Mouse (Mus musculus) hindbrain, embryonic 14.5 days (tissue): ENCODE results near the gene Zfp148. TPM values are rescaled to one million over a fixed set of nuclear protein-coding genes. Genes with fewer than 3 reads are reported as not detected.
"Not testable (repeated sequence)": the region's sequence is repeated elsewhere in the genome, so short reads cannot be mapped to it uniquely, and the experiment has no call there.

ENCODE experiments used
- ATAC-seq: fragments of 200-750 bp; cut with Nextera tagmentation; 2 replicates; pipeline ENCODE4 v1.8.0; 2017; ENCODE audit warnings: moderate number of reproducible peaks, mild to moderate bottlenecking, moderate TSS enrichment, moderate library complexity; ENCODE audit not compliant: low FRiP score
- DNase-seq: peaks from one replicate; pipeline ENCODE4 v3.0.0-alpha.2; 2015; ENCODE audit warnings: low spot score
- H3K27ac ChIP-seq: fragments of 300-500 bp; sonication (generic); 2 replicates; pipeline ENCODE4 v1.5.1; 2014; ENCODE audit warnings: mild to moderate bottlenecking, moderate library complexity
- H3K27me3 ChIP-seq: fragments of 300-500 bp; sonication (generic); 2 replicates; pipeline ENCODE4 v1.6.1; 2014; ENCODE audit warnings: mild to moderate bottlenecking, low read length, mixed read lengths; ENCODE audit not compliant: control insufficient read depth, insufficient read depth
- H3K36me3 ChIP-seq: fragments of 300-500 bp; sonication (generic); replicated peaks from 2 replicates; pipeline ENCODE4 v1.6.1; 2014; ENCODE audit not compliant: control insufficient read depth, insufficient read depth
- H3K4me1 ChIP-seq: fragments of 300-500 bp; sonication (generic); replicated peaks from 2 replicates; pipeline ENCODE4 v1.6.1; 2014; ENCODE audit warnings: antibody characterized with exemption, low read length, mixed read lengths; ENCODE audit not compliant: control insufficient read depth, insufficient read depth
- H3K4me2 ChIP-seq: fragments of 300-500 bp; sonication (generic); replicated peaks from 2 replicates; pipeline ENCODE4 v1.6.1; 2014; ENCODE audit warnings: mild to moderate bottlenecking, moderate library complexity
- H3K4me3 ChIP-seq: fragments of 300-500 bp; sonication (generic); replicated peaks from 2 replicates; pipeline ENCODE4 v1.5.1; 2014; ENCODE audit warnings: mild to moderate bottlenecking, low read length
- H3K9ac ChIP-seq: fragments of 300-500 bp; sonication (generic); 2 replicates; pipeline ENCODE4 v1.6.1; 2014
- H3K9me3 ChIP-seq: fragments of 300-500 bp; sonication (generic); 2 replicates; pipeline ENCODE4 v1.6.1; 2016; ENCODE audit warnings: low read length; ENCODE audit not compliant: control insufficient read depth
- WGBS: fragments of 180-500 bp; shearing (Covaris S2); extraction: QIAGEN DNeasy Blood & Tissue Kit; methylation state at CpG from one replicate; pipeline ENCODE4 v1.1.7; 2014; 5-methylcytosine and 5-hydroxymethylcytosine counted together
- polyA plus RNA-seq: library from polyadenylated mRNA; unstranded; fragments of >200 nt; fragmentation: Nextera tagmentation; extraction: Ambion mirVana; gene quantifications from 2 replicates; pipeline ENCODE4 v1.2.1, GENCODE M21; 2014

Zfp148 gene
- polyA plus RNA-seq, 1 experiment from 2014 or later: 42.1 TPM

- H3K9me3 ChIP-seq: 0 out of 2 replicates have a peak, but pooled peaks cover 5% of the 10 kb centered on the region
- no peak for DNase-seq
- no peak overlapping the region for H3K4me3 ChIP-seq
- H3K9ac ChIP-seq: no peak overlapping the region
- no peak for ATAC-seq
- no peak overlapping the region for H3K4me2 ChIP-seq
- no peak overlapping the region for H3K27ac ChIP-seq
- peaks cover 6% of the 10 kb centered on the region; the same call in 1 of the 2 replicates for H3K36me3 ChIP-seq
- 92% methylated on average over 4 of the region's 4 CpGs for WGBS
- H3K27me3 ChIP-seq: no peaks in the 10 kb centered on the region
- no peaks in the 10 kb centered on the region for H3K4me1 ChIP-seq
These were observed 127.4 kb downstream of the Zfp148 start for GRCm38 (mm10) chr16:33508082-33508481.

- WGBS: 93% methylated on average over 2 of the region's 2 CpGs
- not testable (repeated sequence) for H3K4me1 ChIP-seq, H3K36me3 ChIP-seq, ATAC-seq, H3K9ac ChIP-seq, H3K27me3 ChIP-seq, H3K4me3 ChIP-seq, H3K9me3 ChIP-seq, H3K27ac ChIP-seq, DNase-seq, H3K4me2 ChIP-seq
These were observed 128.6 kb downstream of the Zfp148 start for GRCm38 (mm10) chr16:33509231-33509630.

GRCm38 (mm10) chr16:33510856-33511255 is 130.2 kb downstream of the Zfp148 start:
- H3K4me2 ChIP-seq, H3K36me3 ChIP-seq, H3K9me3 ChIP-seq, H3K4me3 ChIP-seq, DNase-seq, H3K27ac ChIP-seq, H3K4me1 ChIP-seq, H3K9ac ChIP-seq, H3K27me3 ChIP-seq, ATAC-seq: not testable (repeated sequence)
- 96% methylated on average over 4 of the region's 4 CpGs for WGBS

GRCm38 (mm10) chr16:33512555-33512954 is 131.9 kb downstream of the Zfp148 start:
- ATAC-seq (no peak), DNase-seq (no peak)
- no peak overlapping the region for H3K4me3 ChIP-seq
- 88% methylated on average over 6 of the region's 6 CpGs for WGBS
- H3K27me3 ChIP-seq: no peaks in the 10 kb centered on the region
- no peaks in the 10 kb centered on the region for H3K36me3 ChIP-seq
- H3K4me2 ChIP-seq: no peak overlapping the region
- peaks cover 7% of the 10 kb centered on the region for H3K4me1 ChIP-seq
- 0 out of 2 replicates have a peak, but pooled peaks cover 5% of the 10 kb centered on the region for H3K9me3 ChIP-seq
- H3K9ac ChIP-seq: no peak overlapping the region
- H3K27ac ChIP-seq: no peak overlapping the region

- H3K27me3 ChIP-seq: no peaks in the 10 kb centered on the region
- no peaks in the 10 kb centered on the region for H3K36me3 ChIP-seq
- no peaks in the 10 kb centered on the region for H3K9me3 ChIP-seq
- H3K4me2 ChIP-seq: peak within 1 kb of the TSS; percentile 60
- H3K9ac ChIP-seq: peak within 1 kb of the TSS; percentile 41
- WGBS: 2% methylated on average over 27 of the region's 27 CpGs
- ATAC-seq (peak; percentile 34; the same call in 1 of the 2 replicates), DNase-seq (no peak)
- H3K4me1 ChIP-seq: peaks cover 11% of the 10 kb centered on the region
- H3K27ac ChIP-seq: no peak within 1 kb of the TSS
- peak within 1 kb of the TSS; percentile 22 for H3K4me3 ChIP-seq
These were observed 136.3 kb downstream of the Zfp148 start, which contains the start of gene Slc12a8 for GRCm38 (mm10) chr16:33516807-33517565. Gene Slc12a8, plus strand, starts transcription at chr16:33517328.

GRCm38 (mm10) chr16:33517627-33518026 is 137.0 kb downstream of the Zfp148 start:
- peak overlapping the region; percentile 60 for H3K4me2 ChIP-seq
- H3K4me3 ChIP-seq: no peak overlapping the region
- ATAC-seq: no peak

GRCm38 (mm10) chr16:33518236-33518635 is 137.6 kb downstream of the Zfp148 start:
- WGBS: 71% methylated on average over 7 of the region's 7 CpGs
- no peak overlapping the region for H3K9ac ChIP-seq
- H3K36me3 ChIP-seq: no peaks in the 10 kb centered on the region
- DNase-seq: no peak
- H3K4me2 ChIP-seq: no peak overlapping the region
- no peaks in the 10 kb centered on the region for H3K27me3 ChIP-seq
- peaks cover 11% of the 10 kb centered on the region for H3K4me1 ChIP-seq
- no peaks in the 10 kb centered on the region for H3K9me3 ChIP-seq
- ATAC-seq: no peak
- no peak overlapping the region for H3K27ac ChIP-seq
- H3K4me3 ChIP-seq: no peak overlapping the region

More at GRCm38 (mm10) chr16:33517627-33518026, 137.0 kb downstream of the Zfp148 start:
- H3K4me1 ChIP-seq: peaks cover 11% of the 10 kb centered on the region
- no peaks in the 10 kb centered on the region for H3K36me3 ChIP-seq
- no peaks in the 10 kb centered on the region for H3K9me3 ChIP-seq
- DNase-seq: no peak
- WGBS: 15% methylated on average over 4 of the region's 4 CpGs
- H3K27ac ChIP-seq: no peak overlapping the region
- H3K9ac ChIP-seq: peak overlapping the region; percentile 41; the same call in 1 of the 2 replicates
- H3K27me3 ChIP-seq: no peaks in the 10 kb centered on the region

- H3K4me1 ChIP-seq: peaks cover 11% of the 10 kb centered on the region
- ATAC-seq (no peak), DNase-seq (no peak)
- H3K36me3 ChIP-seq: no peaks in the 10 kb centered on the region
- no peak overlapping the region for H3K27ac ChIP-seq
- no peak overlapping the region for H3K9ac ChIP-seq
- H3K27me3 ChIP-seq: no peaks in the 10 kb centered on the region
- no peaks in the 10 kb centered on the region for H3K9me3 ChIP-seq
- 69% methylated on average over 6 of the region's 6 CpGs for WGBS
- H3K4me2 ChIP-seq: no peak overlapping the region
- no peak overlapping the region for H3K4me3 ChIP-seq
These were observed 139.4 kb downstream of the Zfp148 start for GRCm38 (mm10) chr16:33519916-33520568.

- Histone ChIP-seq H3K4me3 (no peak overlapping the region), H3K9me3 (no peaks in the 10 kb centered on the region), H3K36me3 (no peaks in the 10 kb centered on the region), H3K4me1 (peaks cover 5% of the 10 kb centered on the region; the same call in 1 of the 2 replicates), H3K4me2 (no peak overlapping the region), H3K27ac (no peak overlapping the region), H3K9ac (no peak overlapping the region), H3K27me3 (no peaks in the 10 kb centered on the region)
- DNase-seq (no peak), ATAC-seq (no peak)
- 53% methylated on average over 4 of the region's 4 CpGs for WGBS
These were observed 141.9 kb downstream of the Zfp148 start for GRCm38 (mm10) chr16:33522516-33522915.
